Mouse (Mus musculus) intestine, embryonic 16.5 days (tissue): ENCODE results near the gene Rnf167. TPM values are rescaled to one million over a fixed set of nuclear protein-coding genes. Genes with fewer than 3 reads are reported as not detected.

ENCODE experiments used
- ATAC-seq: fragments of 200-750 bp; cut with Nextera tagmentation; 2 replicates; pipeline ENCODE4 v1.8.0; 2017; ENCODE audit warnings: moderate TSS enrichment, moderate library complexity
- H3K27ac ChIP-seq: fragments of 300-500 bp; sonication (generic); 2 replicates; pipeline ENCODE4 v1.5.1; 2014; ENCODE audit warnings: mild to moderate bottlenecking, low read length
- H3K27me3 ChIP-seq: fragments of 300-500 bp; sonication (generic); replicated peaks from 2 replicates; pipeline ENCODE4 v1.6.1; 2014; ENCODE audit warnings: low read length, control low read depth, mixed read lengths; ENCODE audit not compliant: control insufficient read depth, insufficient read depth
- H3K36me3 ChIP-seq: fragments of 300-500 bp; sonication (generic); 2 replicates; pipeline ENCODE4 v1.6.1; 2014; ENCODE audit warnings: low read length, control low read depth; ENCODE audit not compliant: control insufficient read depth, insufficient read depth
- H3K4me1 ChIP-seq: fragments of 300-500 bp; sonication (generic); 2 replicates; pipeline ENCODE4 v1.6.1; 2014; ENCODE audit warnings: low read length, control low read depth, mixed read lengths; ENCODE audit not compliant: control insufficient read depth, insufficient read depth
- H3K4me2 ChIP-seq: fragments of 300-500 bp; sonication (generic); 2 replicates; pipeline ENCODE4 v1.6.1; 2014; ENCODE audit warnings: low read depth, low read length, control low read depth
- H3K4me3 ChIP-seq: fragments of 300-500 bp; sonication (generic); 2 replicates; pipeline ENCODE4 v1.5.1; 2014; ENCODE audit warnings: mild to moderate bottlenecking, low read length
- H3K9ac ChIP-seq: fragments of 300-500 bp; sonication (generic); 2 replicates; pipeline ENCODE4 v1.6.1; 2014; ENCODE audit warnings: low read depth, low read length
- H3K9me3 ChIP-seq: fragments of 300-500 bp; sonication (generic); 2 replicates; pipeline ENCODE4 v1.6.1; 2016; ENCODE audit warnings: low read length, control low read depth; ENCODE audit not compliant: control insufficient read depth
- WGBS: fragments of 180-500 bp; shearing (Covaris S2); extraction: QIAGEN DNeasy Blood & Tissue Kit; methylation state at CpG from one replicate; pipeline ENCODE4 v1.1.7; 2014; 5-methylcytosine and 5-hydroxymethylcytosine counted together
- polyA plus RNA-seq: library from polyadenylated mRNA; unstranded; fragments of >200 nt; fragmentation: Nextera tagmentation; extraction: Ambion mirVana; gene quantifications from 2 replicates; pipeline ENCODE4 v1.2.1, GENCODE M21; 2015

Rnf167 gene
- polyA plus RNA-seq, 1 experiment from 2014 or later = 123 TPM

DNA sequence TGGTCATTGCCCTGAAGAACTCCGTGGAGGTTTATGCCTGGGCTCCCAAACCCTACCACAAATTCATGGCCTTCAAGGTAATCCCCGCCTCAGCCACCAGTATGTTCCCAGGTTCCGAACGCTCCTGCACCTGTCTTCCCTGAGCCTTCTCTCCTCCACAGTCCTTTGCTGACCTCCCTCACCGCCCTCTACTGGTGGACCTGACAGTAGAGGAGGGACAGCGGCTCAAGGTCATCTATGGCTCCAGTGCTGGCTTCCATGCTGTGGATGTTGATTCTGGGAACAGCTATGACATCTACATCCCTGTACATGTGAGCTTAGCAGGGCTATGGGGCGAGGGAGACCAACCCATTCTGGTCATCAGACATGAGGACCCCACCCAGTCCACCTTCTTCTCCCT, 34.5 kb upstream of the Rnf167 start:
- Histone ChIP-seq H3K4me3 (no peak overlapping the region), H3K4me2 (no peak overlapping the region), H3K36me3 (peaks cover 22% of the 10 kb centered on the region), H3K9me3 (no peaks in the 10 kb centered on the region), H3K4me1 (peaks cover 3% of the 10 kb centered on the region; the same call in 1 of the 2 replicates), H3K27ac (no peak overlapping the region), H3K9ac (no peak overlapping the region), H3K27me3 (no peaks in the 10 kb centered on the region)
- WGBS = 80% methylated on average over 7 of the region's 7 CpGs
- ATAC-seq = no peak

DNA sequence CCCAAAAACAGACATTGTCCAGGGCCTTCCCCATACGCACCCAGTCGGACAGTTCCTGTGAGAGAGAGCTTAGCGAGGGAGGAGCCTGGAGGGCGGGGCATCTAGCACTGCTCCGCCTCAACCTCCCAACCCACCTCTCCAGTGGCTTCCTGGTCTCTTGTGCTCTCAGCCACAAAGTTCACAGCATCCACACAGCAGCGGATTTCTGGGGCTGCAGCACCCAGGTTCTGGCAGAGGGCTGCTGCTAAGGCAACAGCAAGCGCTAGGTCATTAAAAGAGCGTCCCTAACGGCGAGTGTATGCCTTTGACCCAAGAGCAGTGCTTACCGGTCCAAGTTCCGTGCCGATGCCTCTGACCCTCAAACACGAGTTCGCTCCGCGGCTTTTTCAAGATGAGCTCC, 32.0 kb upstream of the Rnf167 start:
- Histone ChIP-seq H3K9me3 (no peaks in the 10 kb centered on the region), H3K27ac (peak overlapping the region; percentile 53), H3K27me3 (no peaks in the 10 kb centered on the region), H3K9ac (peak overlapping the region; percentile 66), H3K4me2 (peak overlapping the region; percentile 94), H3K4me1 (peaks cover 3% of the 10 kb centered on the region; the same call in 1 of the 2 replicates), H3K4me3 (peak overlapping the region; percentile 51), H3K36me3 (peaks cover 7% of the 10 kb centered on the region)
- ATAC-seq = peak; percentile 95
- WGBS = 1% methylated on average over 17 of the region's 17 CpGs

DNA sequence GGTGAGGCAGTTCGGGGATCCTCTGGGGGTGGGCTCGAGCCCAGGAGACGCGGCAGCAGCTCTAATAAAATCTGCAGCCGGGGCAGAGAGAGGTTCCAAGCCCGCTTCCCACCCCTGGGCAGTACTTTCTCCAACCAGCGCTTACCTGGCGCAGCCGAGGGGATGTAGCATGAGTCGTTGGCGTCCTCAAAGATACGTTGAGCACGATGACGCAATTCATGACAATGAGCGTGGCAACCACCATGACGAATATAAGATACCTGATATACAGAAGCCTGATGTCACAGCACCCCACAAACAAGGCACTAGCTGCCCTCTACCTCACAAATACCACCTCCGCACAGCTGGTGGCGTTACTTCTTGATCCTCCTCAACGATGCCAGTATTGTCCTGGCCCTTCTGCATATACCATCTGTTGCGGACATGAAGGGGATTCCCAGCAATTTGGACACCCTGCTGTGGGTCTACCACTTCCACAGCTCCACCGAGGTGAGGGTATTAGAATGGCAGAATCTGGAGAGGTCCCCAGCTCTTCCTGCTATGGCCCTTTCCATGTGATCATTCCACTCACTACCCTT, 31.4 kb upstream of the Rnf167 start, which contains the start of gene 4930544D05Rik:
TSS of gene 4930544D05Rik (plus strand) at position 333 of the 578 bp plus-strand sequence.
- H3K4me1 ChIP-seq = peaks cover 3% of the 10 kb centered on the region; the same call in 1 of the 2 replicates
- peak within 1 kb of the TSS; percentile 53 for H3K27ac ChIP-seq
- H3K4me2 ChIP-seq = peak within 1 kb of the TSS; percentile 94
- ATAC-seq = peak; percentile 32
- 14% methylated on average over 21 of the region's 21 CpGs for WGBS
- H3K27me3 ChIP-seq = no peaks in the 10 kb centered on the region
- H3K36me3 ChIP-seq = peaks cover 7% of the 10 kb centered on the region
- peak within 1 kb of the TSS; percentile 51 for H3K4me3 ChIP-seq
- no peaks in the 10 kb centered on the region for H3K9me3 ChIP-seq
- H3K9ac ChIP-seq = peak within 1 kb of the TSS; percentile 66

DNA sequence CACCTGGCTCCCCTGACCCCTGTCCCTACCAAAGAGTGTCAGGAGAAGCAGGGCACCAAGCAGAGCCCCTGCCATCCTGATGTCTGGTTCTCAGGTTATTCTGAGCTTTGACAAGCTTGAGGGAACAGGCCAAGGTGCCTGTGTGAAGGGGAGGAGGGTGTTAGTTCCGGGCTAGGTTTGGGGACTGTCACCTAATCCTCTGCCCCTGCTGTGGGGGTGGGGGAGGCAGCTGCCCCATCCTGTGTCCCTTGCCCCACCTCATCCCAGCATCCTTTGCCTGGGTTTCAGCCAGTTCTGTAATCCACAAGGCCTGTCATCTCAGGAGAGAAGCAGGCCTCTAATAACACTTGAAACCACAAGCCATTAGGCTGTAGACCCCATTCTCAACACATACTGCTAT, 27.9 kb upstream of the Rnf167 start, which contains the start of gene Chrne:
TSS of gene Chrne (minus strand) at position 116 of the 400 bp plus-strand sequence.
- Histone ChIP-seq H3K9ac (no peak within 1 kb of the TSS), H3K27ac (no peak within 1 kb of the TSS), H3K4me1 (peaks cover 10% of the 10 kb centered on the region), H3K4me2 (no peak within 1 kb of the TSS), H3K27me3 (no peaks in the 10 kb centered on the region), H3K4me3 (no peak within 1 kb of the TSS), H3K36me3 (no peaks in the 10 kb centered on the region), H3K9me3 (no peaks in the 10 kb centered on the region)
- WGBS = 75% methylated on average over 1 of the region's 1 CpGs
- no peak for ATAC-seq

DNA sequence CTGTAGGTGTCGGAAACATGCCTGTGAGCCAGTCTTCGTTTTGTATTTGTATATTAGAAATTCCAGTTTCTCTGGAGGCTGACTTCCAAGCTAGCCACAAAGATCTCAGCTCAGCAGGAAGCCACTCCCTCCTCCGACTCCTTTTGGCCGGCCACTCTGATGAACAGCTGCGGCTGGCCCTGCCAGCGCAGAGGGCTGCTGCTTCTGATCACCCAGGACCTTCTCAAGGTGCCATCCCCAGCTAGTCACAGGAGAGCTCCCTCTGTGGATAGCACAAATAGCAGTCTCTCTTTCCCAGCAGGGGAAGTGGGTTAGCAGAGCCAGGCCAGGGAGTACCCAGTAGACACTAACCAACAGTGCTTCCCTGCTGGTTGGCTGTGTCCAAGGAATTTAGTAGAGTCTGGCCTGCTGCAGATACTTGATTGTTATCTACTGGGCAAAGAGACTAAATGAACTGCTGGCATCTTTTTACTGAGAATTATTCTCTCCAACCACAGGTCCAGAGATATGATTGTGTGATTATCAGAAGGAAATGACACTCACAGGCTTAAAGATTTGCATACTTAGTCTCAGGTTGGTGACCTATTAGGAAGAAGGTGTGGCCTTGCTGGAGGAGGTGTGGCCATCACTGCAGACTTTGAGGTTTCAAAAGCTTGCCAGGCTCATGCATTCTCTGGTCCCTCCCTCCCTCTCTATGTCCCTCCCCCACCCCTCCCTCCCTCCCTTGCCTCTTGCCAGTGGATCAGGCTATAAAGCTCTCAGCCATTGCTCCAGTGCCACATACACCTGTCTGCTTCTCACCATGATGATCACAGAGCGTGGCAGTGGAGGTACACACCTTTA, 24.8 kb upstream of the Rnf167 start:
- Histone ChIP-seq H3K27me3 (no peaks in the 10 kb centered on the region), H3K36me3 (no peaks in the 10 kb centered on the region), H3K9ac (0 out of 2 replicates have a peak overlapping the region, but pooled peaks have one; percentile 46), H3K27ac (peak overlapping the region; percentile 63), H3K4me3 (no peak overlapping the region), H3K9me3 (no peaks in the 10 kb centered on the region), H3K4me1 (peaks cover 7% of the 10 kb centered on the region; the same call in 1 of the 2 replicates), H3K4me2 (no peak overlapping the region)
- WGBS = 29% methylated on average over 7 of the region's 7 CpGs
- ATAC-seq = peak; percentile 71

DNA sequence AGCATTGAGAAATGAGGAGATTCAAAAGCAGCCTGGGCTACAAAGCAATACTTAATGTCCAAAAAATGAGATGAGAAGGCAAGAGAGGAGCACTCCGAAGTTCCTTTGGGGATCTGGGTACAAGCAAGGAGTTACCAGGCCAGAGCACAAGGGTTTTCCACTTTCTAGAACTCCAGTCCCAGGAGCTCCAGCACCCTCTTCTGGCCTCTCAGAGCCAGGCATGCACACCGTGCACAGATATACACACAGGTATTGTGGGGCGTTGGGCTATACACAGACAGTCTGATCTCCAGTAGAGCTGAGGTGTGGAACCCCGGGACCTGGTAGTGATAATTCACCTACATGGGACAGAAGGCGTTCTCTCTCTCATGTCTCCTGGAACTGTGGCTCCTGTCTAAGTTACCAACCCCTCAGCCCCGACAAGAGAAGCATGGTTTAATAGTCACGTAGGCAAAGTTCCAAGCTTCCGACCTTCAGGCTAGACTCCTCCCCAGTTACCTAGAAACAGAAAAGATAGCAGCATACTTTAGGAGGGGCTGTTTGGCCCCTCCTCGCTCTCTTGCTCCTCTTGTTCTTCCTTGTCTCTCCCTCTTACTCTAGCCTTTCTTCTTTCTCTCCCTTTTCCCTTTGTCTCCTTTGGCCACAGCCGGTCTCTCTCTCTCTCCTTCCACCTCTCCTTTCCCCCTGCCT, 23.8 kb upstream of the Rnf167 start:
- Histone ChIP-seq H3K27ac (no peak overlapping the region), H3K36me3 (no peaks in the 10 kb centered on the region), H3K9me3 (no peaks in the 10 kb centered on the region), H3K4me1 (peaks cover 7% of the 10 kb centered on the region; the same call in 1 of the 2 replicates), H3K4me2 (no peak overlapping the region), H3K4me3 (no peak overlapping the region), H3K9ac (no peak overlapping the region), H3K27me3 (no peaks in the 10 kb centered on the region)
- peak; percentile 46 for ATAC-seq
- WGBS = 67% methylated on average over 10 of the region's 10 CpGs

DNA sequence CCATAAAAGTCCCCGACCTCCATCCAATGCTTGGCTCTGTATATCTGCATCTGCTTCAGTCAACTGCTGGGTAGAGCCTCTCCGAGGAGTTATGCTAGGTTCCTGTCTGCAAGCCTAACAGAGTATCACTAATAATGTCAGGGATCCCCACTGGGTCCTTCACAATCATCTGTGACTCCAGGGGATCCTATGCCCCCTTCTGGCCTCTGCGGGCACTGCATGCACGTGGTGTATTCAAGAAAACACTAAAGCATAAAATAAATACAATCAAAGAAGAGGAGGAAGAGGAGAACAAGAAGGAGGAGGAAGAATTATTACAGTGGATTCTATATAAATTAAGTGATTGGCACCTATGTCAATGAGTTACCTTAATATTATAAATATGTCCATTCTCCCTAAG, 21.6 kb upstream of the Rnf167 start:
- Histone ChIP-seq H3K36me3 (no peaks in the 10 kb centered on the region), H3K9me3 (no peaks in the 10 kb centered on the region), H3K9ac (no peak overlapping the region), H3K27me3 (no peaks in the 10 kb centered on the region), H3K4me1 (peaks cover 7% of the 10 kb centered on the region; the same call in 1 of the 2 replicates), H3K4me2 (no peak overlapping the region), H3K4me3 (no peak overlapping the region), H3K27ac (no peak overlapping the region)
- ATAC-seq = no peak
- WGBS = 48% methylated on average over 4 of the region's 4 CpGs

DNA sequence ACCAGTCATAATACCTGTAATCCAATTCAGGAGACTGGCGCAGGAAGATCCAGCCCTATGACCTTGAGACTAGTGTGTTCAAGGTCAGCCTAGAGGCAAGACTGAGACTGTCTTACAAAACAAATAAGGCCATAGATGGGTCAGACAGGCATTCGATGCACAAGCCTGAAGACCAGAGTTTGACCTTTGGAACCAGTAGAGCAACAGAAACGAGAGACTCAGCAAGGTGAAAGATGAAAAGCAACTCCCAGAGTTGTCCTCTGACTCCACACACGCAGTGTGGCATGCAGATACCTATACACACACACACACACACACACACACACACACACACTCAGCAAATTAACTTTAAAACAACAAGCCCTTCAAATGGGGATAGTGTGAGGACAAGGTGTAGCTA, 20.2 kb upstream of the Rnf167 start:
- H3K27ac ChIP-seq = no peak overlapping the region
- WGBS = 55% methylated on average over 4 of the region's 4 CpGs

DNA sequence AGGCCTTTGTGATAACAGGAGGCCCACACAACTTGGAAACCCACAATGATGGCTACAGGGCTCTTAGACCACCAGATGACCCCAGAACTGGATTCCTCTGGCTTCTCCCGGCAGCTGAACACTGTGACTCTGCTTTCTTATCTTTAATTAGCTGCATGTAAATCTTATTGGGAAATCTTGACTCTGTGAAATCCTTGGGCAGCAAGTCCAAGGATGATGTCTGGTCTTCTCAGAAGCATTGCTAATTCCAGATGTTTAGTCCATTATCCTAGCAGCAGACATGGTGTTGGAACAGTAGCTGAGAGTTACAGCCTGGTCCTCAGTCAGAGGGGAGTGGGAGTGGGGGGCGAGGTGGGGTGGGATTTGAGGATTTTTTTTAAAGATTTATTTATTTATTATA, 18.6 kb upstream of the Rnf167 start:
- no peak overlapping the region for H3K27ac ChIP-seq
- 58% methylated on average over 2 of the region's 2 CpGs for WGBS

More for the DNA sequence above, 20.2 kb upstream of the Rnf167 start:
- H3K4me2 ChIP-seq = no peak overlapping the region
- H3K9me3 ChIP-seq = no peaks in the 10 kb centered on the region
- 0 out of 2 replicates have a peak, but pooled peaks have one; percentile 23 for ATAC-seq
- no peaks in the 10 kb centered on the region for H3K36me3 ChIP-seq
- H3K4me3 ChIP-seq = no peak overlapping the region
- H3K4me1 ChIP-seq = peaks cover 4% of the 10 kb centered on the region; the same call in 1 of the 2 replicates
- no peak overlapping the region for H3K9ac ChIP-seq
- no peaks in the 10 kb centered on the region for H3K27me3 ChIP-seq

More for the DNA sequence above, 18.6 kb upstream of the Rnf167 start:
- Histone ChIP-seq H3K4me2 (no peak overlapping the region), H3K9ac (no peak overlapping the region), H3K36me3 (no peaks in the 10 kb centered on the region), H3K27me3 (no peaks in the 10 kb centered on the region), H3K9me3 (no peaks in the 10 kb centered on the region), H3K4me3 (no peak overlapping the region), H3K4me1 (no peaks in the 10 kb centered on the region)
- no peak for ATAC-seq
